Mouse (Mus musculus) MEL (cell line): ENCODE measurements around the gene Adgrb3. TPM values are rescaled to one million over a fixed set of nuclear protein-coding genes. Genes with fewer than 3 reads are reported as not detected.

Experiments used
- DNase-seq: peaks from one replicate; pipeline ENCODE4 v3.0.0; 2011; ENCODE audit warnings: low read depth, low spot score
- H3K27ac ChIP-seq: 2 replicates; pipeline ENCODE4 v1.5.1; 2012; ENCODE audit warnings: low read depth, mild to moderate bottlenecking, control low read depth, low read length, moderate library complexity; ENCODE audit not compliant: control insufficient read depth
- H3K27me3 ChIP-seq, 2 experiments: fragments of 150-350 bp in 1 of 2; sonication (generic) in 1 of 2; 2 replicates each; pipeline ENCODE4 v1.6.1; 2012; ENCODE audit warnings: low read length in 2 of 2, mild to moderate bottlenecking in 2 of 2, improper control_type of control experiment in 1 of 2, moderate library complexity in 1 of 2; ENCODE audit not compliant: insufficient read depth in 2 of 2, control insufficient read depth in 1 of 2
- H3K36me3 ChIP-seq, 2 experiments: 2 replicates each; pipeline ENCODE4 v1.6.1; 2012 to 2014; ENCODE audit warnings: low read length in 2 of 2, improper control_type of control experiment in 1 of 2, inconsistent platforms in 1 of 2, mild to moderate bottlenecking in 1 of 2; ENCODE audit not compliant: insufficient read depth in 2 of 2, control insufficient read depth in 1 of 2
- H3K4me1 ChIP-seq, 2 experiments: fragments of 150-350 bp in 1 of 2; sonication (generic) in 1 of 2; 2 replicates each; pipeline ENCODE4 v1.6.1; 2012; ENCODE audit warnings: low read length in 2 of 2, improper control_type of control experiment in 1 of 2, mild to moderate bottlenecking in 1 of 2; ENCODE audit not compliant: insufficient read depth in 2 of 2, control insufficient read depth in 1 of 2
- H3K4me3 ChIP-seq, 2 experiments: fragments of 150-350 bp in 1 of 2; sonication (generic) in 1 of 2; 2 replicates each; pipeline ENCODE4 v1.5.1; 2012; ENCODE audit warnings: low read depth in 2 of 2, low read length in 2 of 2, mild to moderate bottlenecking in 2 of 2, moderate library complexity in 2 of 2, control low read depth in 1 of 2, improper control_type of control experiment in 1 of 2; ENCODE audit not compliant: control insufficient read depth in 1 of 2, insufficient read depth in 1 of 2
- H3K79me2 ChIP-seq: 2 replicates; pipeline ENCODE4 v1.6.1; 2012; ENCODE audit warnings: mild to moderate bottlenecking, low read length, moderate library complexity; ENCODE audit not compliant: control insufficient read depth, poor library complexity, insufficient read depth
- H3K9ac ChIP-seq: 2 replicates; pipeline ENCODE4 v1.6.1; 2012; ENCODE audit warnings: low read depth, mild to moderate bottlenecking, control low read depth, low read length, moderate library complexity; ENCODE audit not compliant: control insufficient read depth, poor library complexity, severe bottlenecking
- H3K9me3 ChIP-seq: fragments of 150-350 bp; sonication (generic); replicated peaks from 2 replicates; pipeline ENCODE4 v1.6.1; 2012; ENCODE audit warnings: mild to moderate bottlenecking, low read length, improper control_type of control experiment, moderate library complexity; ENCODE audit not compliant: insufficient read depth
- CHD1 ChIP-seq: IDR thresholded peaks from 2 replicates; pipeline ENCODE4 v1.6.1; 2012; ENCODE audit warnings: low read depth, mild to moderate bottlenecking, inconsistent platforms, low read length, improper control_type of control experiment
- CTCF ChIP-seq, 3 experiments: IDR thresholded peaks in 2 of 3; conservative IDR thresholded peaks in 1 of 3; 2 replicates each; pipeline ENCODE4 v1.5.1; 2011 to 2012; ENCODE audit warnings: low read length in 3 of 3, low read depth in 2 of 3, mild to moderate bottlenecking in 2 of 3, improper control_type of control experiment in 1 of 3, inconsistent platforms in 1 of 3, mixed read lengths in 1 of 3, moderate library complexity in 1 of 3; ENCODE audit not compliant: control insufficient read depth in 1 of 3, insufficient read depth in 1 of 3, poor library complexity in 1 of 3, severe bottlenecking in 1 of 3
- E2F4 ChIP-seq: IDR thresholded peaks from 2 replicates; pipeline ENCODE4 v1.6.1; 2011; ENCODE audit warnings: low read depth, low read length, improper control_type of control experiment, borderline replicate concordance
- EP300 ChIP-seq, 2 experiments: IDR thresholded peaks; 2 replicates each; pipeline ENCODE4 v1.6.1; 2011; ENCODE audit warnings: improper control_type of control experiment in 2 of 2, low read length in 2 of 2, low read depth in 1 of 2, mild to moderate bottlenecking in 1 of 2
- ETS1 ChIP-seq: IDR thresholded peaks from 2 replicates; pipeline ENCODE4 v1.6.1; 2012; ENCODE audit warnings: low read depth, mild to moderate bottlenecking, inconsistent platforms, low read length, improper control_type of control experiment, moderate library complexity
- GABPA ChIP-seq: IDR thresholded peaks from 2 replicates; pipeline ENCODE4 v1.6.1; 2012; ENCODE audit warnings: low read depth, mild to moderate bottlenecking, inconsistent platforms, low read length, improper control_type of control experiment, moderate library complexity
- KAT2A ChIP-seq: conservative IDR thresholded peaks from 2 replicates; pipeline ENCODE4 v1.6.1; 2012; ENCODE audit warnings: low read depth, low read length, improper control_type of control experiment, inconsistent platforms
- MAFK ChIP-seq: IDR thresholded peaks from 2 replicates; pipeline ENCODE4 v1.6.1; 2011; ENCODE audit warnings: low read depth, mild to moderate bottlenecking, low read length, improper control_type of control experiment, borderline replicate concordance
- MAZ ChIP-seq: IDR thresholded peaks from 2 replicates; pipeline ENCODE4 v1.6.1; 2012; ENCODE audit warnings: low read depth, mild to moderate bottlenecking, inconsistent platforms, low read length, improper control_type of control experiment
- MXI1 ChIP-seq: IDR thresholded peaks from 2 replicates; pipeline ENCODE4 v1.6.1; 2011; ENCODE audit warnings: mild to moderate bottlenecking, low read depth, low read length, improper control_type of control experiment
- MYB ChIP-seq: IDR thresholded peaks from 2 replicates; pipeline ENCODE4 v1.6.1; 2011; ENCODE audit warnings: mild to moderate bottlenecking, low read depth, low read length, improper control_type of control experiment
- MYC ChIP-seq: IDR thresholded peaks from 2 replicates; pipeline ENCODE4 v1.6.1; 2011; ENCODE audit warnings: low read depth, mild to moderate bottlenecking, low read length, improper control_type of control experiment, moderate library complexity
- POLR2A ChIP-seq, 2 experiments: IDR thresholded peaks; 2 replicates each; pipeline ENCODE4 v1.6.1; 2011 to 2012; ENCODE audit warnings: low read length in 2 of 2, mild to moderate bottlenecking in 2 of 2, control low read depth in 1 of 2, improper control_type of control experiment in 1 of 2, low read depth in 1 of 2, moderate library complexity in 1 of 2; ENCODE audit not compliant: control insufficient read depth in 1 of 2, insufficient read depth in 1 of 2, poor library complexity in 1 of 2
- POLR2AphosphoS2 ChIP-seq: IDR thresholded peaks from 2 replicates; pipeline ENCODE4 v1.6.1; 2011; ENCODE audit warnings: low read length, improper control_type of control experiment
- POLR2AphosphoS5 ChIP-seq: IDR thresholded peaks from 2 replicates; pipeline ENCODE4 v1.6.1; 2012; ENCODE audit warnings: low read depth, borderline replicate concordance, mild to moderate bottlenecking, inconsistent platforms, low read length, moderate library complexity, mixed read lengths
- RAD21 ChIP-seq: IDR thresholded peaks from 2 replicates; pipeline ENCODE4 v1.6.1; 2011; ENCODE audit warnings: mild to moderate bottlenecking, low read depth, low read length, improper control_type of control experiment
- SIN3A ChIP-seq: IDR thresholded peaks from 2 replicates; pipeline ENCODE4 v1.6.1; 2012; ENCODE audit warnings: low read length, improper control_type of control experiment, inconsistent platforms
- SMC3 ChIP-seq: IDR thresholded peaks from 2 replicates; pipeline ENCODE4 v1.6.1; 2011; ENCODE audit warnings: low read depth, low read length, improper control_type of control experiment
- TAL1 ChIP-seq: IDR thresholded peaks from 2 replicates; pipeline ENCODE4 v1.6.1; 2012; ENCODE audit warnings: mild to moderate bottlenecking, inconsistent platforms, low read length, moderate library complexity, mixed read lengths
- TBP ChIP-seq: IDR thresholded peaks from 2 replicates; pipeline ENCODE4 v1.8.0; 2011; ENCODE audit warnings: low read depth, low read length, improper control_type of control experiment
- UBTF ChIP-seq: IDR thresholded peaks from 2 replicates; pipeline ENCODE4 v1.6.1; 2012; ENCODE audit warnings: low read depth, mild to moderate bottlenecking, inconsistent platforms, low read length, improper control_type of control experiment, moderate library complexity, borderline replicate concordance; ENCODE audit not compliant: insufficient read depth
- ZC3H11A ChIP-seq: IDR thresholded peaks from 2 replicates; pipeline ENCODE4 v1.6.1; 2012; ENCODE audit warnings: low read depth, mild to moderate bottlenecking, inconsistent platforms, low read length, improper control_type of control experiment
- ZKSCAN1 ChIP-seq: IDR thresholded peaks from 2 replicates; pipeline ENCODE4 v1.6.1; 2012; ENCODE audit warnings: low read depth, mild to moderate bottlenecking, inconsistent platforms, low read length, improper control_type of control experiment, moderate library complexity
- polyA plus RNA-seq, 2 experiments: library from polyadenylated mRNA; stranded (reverse) in 1 of 2; unstranded in 1 of 2; fragments of >175 nt in 1 of 2; fragments of >200 nt in 1 of 2; gene quantifications; 2 replicates each; pipeline versions ENCODE4 v1.2.1 to v1.2.4; 2012; ENCODE audit warnings: low replicate concordance in 2 of 2, low read depth in 1 of 2; ENCODE audit not compliant: insufficient read length in 2 of 2, insufficient read depth in 1 of 2, missing spikeins in 1 of 2
- total RNA-seq: library from RNA; depleted of rRNA; stranded (reverse); fragments of 300-350 nt; gene quantifications from 2 replicates; pipeline ENCODE4 v1.2.3, GENCODE M21; 2012

Adgrb3 gene
- total and polyA plus RNA-seq, 3 experiments, result not detected

DNA sequence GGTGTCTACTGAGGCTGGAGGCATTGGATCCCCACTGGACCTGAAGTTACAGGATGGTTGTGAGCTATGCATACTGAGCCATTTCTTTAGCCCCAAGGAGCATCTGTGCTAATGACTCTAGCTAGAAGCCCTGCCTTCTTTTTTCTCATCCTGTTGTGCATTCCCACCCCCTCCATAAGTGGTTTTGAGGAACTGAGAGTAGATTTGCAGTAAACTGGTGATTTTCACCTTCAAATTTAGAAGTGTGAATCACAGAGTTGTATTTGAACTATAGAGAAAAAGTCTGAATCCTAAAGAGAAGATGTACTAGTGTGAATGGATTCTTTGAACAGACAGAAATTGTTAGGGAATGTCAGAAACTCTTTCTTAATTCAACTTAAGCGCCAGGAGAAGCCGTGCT, 750.1 kb downstream of the Adgrb3 start:
- TF ChIP-seq SIN3A, result no peak
- no peak for TF ChIP-seq MYC
- no peak for TF ChIP-seq MYB
- TF ChIP-seq MAFK, result no peak
- TF ChIP-seq E2F4, result no peak
- no peak for TF ChIP-seq POLR2A (IDR thresholded peaks at IDR 0.05; ENCODE audit: control insufficient read depth in 1 of 2, insufficient read depth in 1 of 2, low read depth in 1 of 2, low read length in 2 of 2, poor library complexity in 1 of 2)
- no peak for TF ChIP-seq MAZ
- no peak for TF ChIP-seq RAD21
- no peak for TF ChIP-seq TAL1
- no peak for TF ChIP-seq SMC3
- no peak for TF ChIP-seq ZKSCAN1
- no peak for TF ChIP-seq UBTF
- TF ChIP-seq POLR2AphosphoS5, result no peak
- no peak for TF ChIP-seq GABPA
- no peak for TF ChIP-seq TBP
- no peak for TF ChIP-seq CTCF (IDR thresholded peaks at IDR 0.05 in 2 of 3, conservative IDR thresholded peaks at IDR 0.05 in 1 of 3; ENCODE audit: control insufficient read depth in 1 of 3, insufficient read depth in 1 of 3, low read depth in 2 of 3, low read length in 3 of 3, poor library complexity in 1 of 3, severe bottlenecking in 1 of 3)
- Histone ChIP-seq H3K79me2 (no peaks in the 10 kb centered on the region), H3K27ac (no peak overlapping the region), H3K4me3 (no peak overlapping the region), H3K9me3 (no peaks in the 10 kb centered on the region), H3K9ac (no peak overlapping the region), H3K27me3 (no peaks in the 10 kb centered on the region), H3K36me3 (no peaks in the 10 kb centered on the region), H3K4me1 (no peaks in the 10 kb centered on the region)
- DNase-seq, result no peak

DNA sequence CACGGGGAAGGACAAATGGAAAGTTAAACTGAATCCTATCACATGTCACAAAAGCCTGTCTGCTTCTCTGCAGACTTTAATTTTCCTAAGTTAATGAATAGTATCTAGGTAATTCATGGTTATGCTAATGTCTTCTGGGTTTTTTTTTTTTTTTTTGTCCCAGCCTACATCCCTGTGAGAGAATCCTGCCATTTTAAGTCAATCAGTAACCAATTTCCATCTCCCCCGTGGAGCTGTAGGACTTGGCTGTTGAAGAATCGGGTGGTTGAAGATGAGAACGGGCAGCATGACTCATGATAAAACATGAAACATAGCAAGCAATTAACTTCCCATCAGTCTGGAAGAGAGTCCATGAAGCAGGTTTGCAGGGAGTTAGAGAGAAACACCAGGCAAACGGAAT, 753.6 kb downstream of the Adgrb3 start:
- DNase-seq, result no peak
- no peak overlapping the region for H3K4me3 ChIP-seq
- H3K27me3 ChIP-seq, result no peaks in the 10 kb centered on the region
- no peak for TF ChIP-seq ZC3H11A
- no peak for TF ChIP-seq POLR2AphosphoS2
- no peak for TF ChIP-seq ETS1
- TF ChIP-seq CHD1, result no peak
- TF ChIP-seq EP300 (IDR thresholded peaks at IDR 0.05; ENCODE audit: low read depth in 1 of 2, low read length in 2 of 2), result no peak
- TF ChIP-seq KAT2A, result no peak
- no peak for TF ChIP-seq MXI1
- no peaks in the 10 kb centered on the region for H3K4me1 ChIP-seq
- no peaks in the 10 kb centered on the region for H3K79me2 ChIP-seq
- H3K27ac ChIP-seq, result no peak overlapping the region
- H3K9ac ChIP-seq, result no peak overlapping the region
- H3K36me3 ChIP-seq, result no peaks in the 10 kb centered on the region
- H3K9me3 ChIP-seq, result no peaks in the 10 kb centered on the region
